Mouse (Mus musculus) liver, embryonic 14.5 days (tissue): ENCODE results near the gene Tmem29. TPM values are rescaled to one million over a fixed set of nuclear protein-coding genes. Genes with fewer than 3 reads are reported as not detected.
A peak's percentile ranks its signal among the peaks of the same experiment; 100 is the strongest.
"Not testable (repeated sequence)": the region's sequence is repeated elsewhere in the genome, so short reads cannot be mapped to it uniquely, and the experiment has no call there.

Experiments
- ATAC-seq: fragments of 200-750 bp; cut with Nextera tagmentation; 2 replicates; pipeline ENCODE4 v1.8.0; 2017; ENCODE audit warnings: moderate number of reproducible peaks, mild to moderate bottlenecking, moderate library complexity; ENCODE audit not compliant: insufficient read depth
- DNase-seq, 3 experiments: peaks; one replicate each; pipeline ENCODE4 v3.0.0-alpha.2; 2012 to 2013; ENCODE audit warnings: low read depth in 3 of 3, low spot score in 3 of 3
- H3K27ac ChIP-seq: fragments of 300-500 bp; sonication (generic); 2 replicates; pipeline ENCODE4 v1.5.1; 2014; ENCODE audit warnings: moderate library complexity, mild to moderate bottlenecking, control low read depth, inconsistent platforms
- H3K27me3 ChIP-seq: fragments of 300-500 bp; sonication (generic); 2 replicates; pipeline ENCODE4 v1.6.1; 2014; ENCODE audit warnings: mild to moderate bottlenecking, low read length, moderate library complexity; ENCODE audit not compliant: control insufficient read depth, insufficient read depth
- H3K36me3 ChIP-seq: fragments of 300-500 bp; sonication (generic); replicated peaks from 2 replicates; pipeline ENCODE4 v1.6.1; 2014; ENCODE audit warnings: low read depth; ENCODE audit not compliant: control insufficient read depth, insufficient read depth
- H3K4me1 ChIP-seq, 2 experiments: fragments of 200-500 bp in 1 of 2; fragments of 300-500 bp in 1 of 2; sonication (generic) in 1 of 2; replicated peaks; 2 replicates each; pipeline ENCODE4 v1.6.1; 2012 to 2014; ENCODE audit warnings: antibody characterized with exemption in 1 of 2, inconsistent platforms in 1 of 2, low read length in 1 of 2; ENCODE audit not compliant: control insufficient read depth in 2 of 2, insufficient read depth in 2 of 2
- H3K4me2 ChIP-seq: fragments of 300-500 bp; sonication (generic); 2 replicates; pipeline ENCODE4 v1.6.1; 2014; ENCODE audit warnings: low read depth, mild to moderate bottlenecking, control low read depth, moderate library complexity
- H3K4me3 ChIP-seq, 2 experiments: fragments of 200-500 bp in 1 of 2; fragments of 300-500 bp in 1 of 2; sonication (generic) in 1 of 2; 2 replicates each; pipeline ENCODE4 v1.5.1; 2012 to 2014; ENCODE audit warnings: low read depth in 2 of 2, low read length in 2 of 2, mild to moderate bottlenecking in 2 of 2, control low read depth in 1 of 2, inconsistent platforms in 1 of 2, moderate library complexity in 1 of 2; ENCODE audit not compliant: insufficient read depth in 1 of 2
- H3K9ac ChIP-seq: fragments of 300-500 bp; sonication (generic); replicated peaks from 2 replicates; pipeline ENCODE4 v1.6.1; 2014; ENCODE audit warnings: mild to moderate bottlenecking, control low read depth, moderate library complexity
- H3K9me3 ChIP-seq: fragments of 300-500 bp; sonication (generic); 2 replicates; pipeline ENCODE4 v1.6.1; 2016; ENCODE audit warnings: low read length, mixed read lengths; ENCODE audit not compliant: control insufficient read depth
- CTCF ChIP-seq: IDR thresholded peaks from 2 replicates; pipeline ENCODE4 v1.5.1; 2016; ENCODE audit warnings: antibody characterized with exemption, low read depth, control low read depth
- EP300 ChIP-seq: IDR thresholded peaks from 2 replicates; pipeline ENCODE4 v1.6.1; 2016; ENCODE audit warnings: antibody characterized with exemption, low read depth
- WGBS: fragments of 180-500 bp; shearing (Covaris S2); extraction: QIAGEN DNeasy Blood & Tissue Kit; methylation state at CpG from one replicate; pipeline ENCODE4 v1.1.7; 2014; ENCODE audit not compliant: insufficient replicate concordance; 5-methylcytosine and 5-hydroxymethylcytosine counted together
- polyA plus RNA-seq, 2 experiments: library from polyadenylated mRNA; depleted of rRNA in 1 of 2; stranded (reverse) in 1 of 2; unstranded in 1 of 2; fragments of >200 nt; fragmentation: Nextera tagmentation in 1 of 2; extraction: Ambion mirVana in 1 of 2; gene quantifications; 2 replicates each; pipeline versions ENCODE4 v1.2.1 to v1.2.3; 2012 to 2014

Gene Tmem29
- polyA plus RNA-seq (2012; rRNA removed) (4.9 and 10.1 TPM in 2 replicates), polyA plus RNA-seq (2014; fragmentation: Nextera tagmentation; extraction: Ambion mirVana) (14.8 and 15.7 TPM in 2 replicates)

DNA sequence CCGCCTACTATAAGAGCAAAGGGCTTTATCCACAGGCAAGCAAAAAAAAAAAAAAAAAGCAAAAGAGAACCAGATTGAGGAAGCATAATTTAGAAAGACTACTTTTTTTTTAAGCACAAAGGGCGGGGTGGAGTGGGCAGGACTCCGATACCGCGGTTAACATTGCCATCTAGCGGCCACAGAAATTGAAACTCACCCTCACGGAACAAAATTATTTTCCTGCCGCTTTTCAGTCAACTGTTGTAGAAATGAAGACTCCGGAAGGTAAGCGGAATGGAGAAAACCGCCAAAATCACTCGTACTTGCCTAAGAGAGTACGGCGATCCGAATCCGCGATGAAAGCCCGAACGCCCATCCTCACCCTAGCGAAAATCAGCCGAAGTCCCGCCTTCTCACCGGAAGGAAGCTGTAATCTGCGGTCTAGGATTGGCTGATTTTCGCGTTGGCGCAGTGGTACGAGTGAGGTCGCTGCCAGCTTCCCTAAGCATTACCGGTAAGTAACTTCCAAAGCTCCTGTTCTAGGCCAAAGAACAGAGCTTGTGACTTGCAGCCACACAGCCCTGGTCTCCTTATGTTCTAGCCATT lies at the start of gene Tmem29:
Tmem29 (minus strand) TSS at position 389 of the 585 bp plus-strand sequence.
- no peaks in the 10 kb centered on the region for H3K9me3 ChIP-seq
- H3K4me3 ChIP-seq = peak within 1 kb of the TSS; percentile 62 to 89
- peak within 1 kb of the TSS; percentile 67 for H3K4me2 ChIP-seq
- peak; percentile 76 to 81 (median 79) for DNase-seq
- H3K27me3 ChIP-seq = no peaks in the 10 kb centered on the region
- no peak within 1 kb of the TSS; the same call in none of the 2 replicates for H3K27ac ChIP-seq
- peak; percentile 66 for TF ChIP-seq CTCF
- TF ChIP-seq EP300 = peak; percentile 58
- WGBS = 2% methylated on average over 30 of the region's 30 CpGs
- ATAC-seq = peak; percentile 98
- H3K36me3 ChIP-seq = no peaks in the 10 kb centered on the region
- peak within 1 kb of the TSS; percentile 48 for H3K9ac ChIP-seq
- H3K4me1 ChIP-seq = peaks cover 0 to 7% of the 10 kb centered on the region in 2 experiments; a peak in 3 of 4 replicates

DNA sequence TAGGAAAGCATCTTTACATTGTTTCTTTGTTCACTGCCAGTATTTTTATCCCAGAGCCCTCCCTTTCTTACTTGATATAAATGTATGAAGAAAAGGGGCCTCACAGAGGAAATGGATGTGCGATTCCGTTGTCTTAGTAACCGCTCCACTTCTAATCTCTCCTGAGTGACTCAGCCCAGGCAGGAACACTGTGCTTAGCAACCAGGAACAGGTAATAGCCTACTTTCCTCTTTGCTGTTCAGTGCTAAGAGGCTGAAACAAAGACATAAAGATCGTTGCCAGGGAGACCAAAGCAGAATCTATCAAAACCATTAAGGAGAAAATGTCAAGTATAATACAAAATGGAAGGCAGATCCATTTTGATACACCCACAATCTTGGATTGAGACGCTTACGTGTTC lies 49.7 kb upstream of the Tmem29 start:
- no peaks in the 10 kb centered on the region for H3K36me3 ChIP-seq
- WGBS = 66% methylated on average over 6 of the region's 6 CpGs

DNA sequence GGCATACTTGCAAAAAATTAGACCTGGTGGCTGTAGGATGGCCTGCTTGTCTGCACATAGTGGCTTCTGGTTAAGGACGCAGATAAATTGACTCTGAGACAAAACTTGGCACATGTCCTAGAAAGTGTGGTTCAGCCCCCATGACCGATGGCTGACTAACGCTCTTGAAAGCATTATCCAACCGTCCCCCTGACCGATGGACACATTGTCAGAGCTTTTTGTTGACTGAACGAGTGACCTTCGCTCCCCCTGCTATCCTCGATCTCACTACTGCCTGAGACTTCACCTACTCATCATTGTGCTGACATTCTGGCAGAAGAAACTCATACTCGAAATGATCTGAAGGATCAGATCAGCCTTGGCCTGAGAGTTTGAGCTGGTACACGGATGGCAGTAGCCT lies 28.9 kb upstream of the Tmem29 start:
- 38% methylated on average over 2 of the region's 10 CpGs for WGBS

More for the DNA sequence above, 49.7 kb upstream of the Tmem29 start:
- Histone ChIP-seq H3K27me3 (no peaks in the 10 kb centered on the region), H3K9ac (no peak overlapping the region), H3K9me3 (no peaks in the 10 kb centered on the region), H3K27ac (no peak overlapping the region), H3K4me2 (no peak overlapping the region), H3K4me1 (peaks cover 4 to 15% of the 10 kb centered on the region in 2 experiments), H3K4me3 (no peak overlapping the region)
- TF ChIP-seq EP300 = no peak
- TF ChIP-seq CTCF = no peak
- ATAC-seq = no peak
- no peak for DNase-seq

DNA sequence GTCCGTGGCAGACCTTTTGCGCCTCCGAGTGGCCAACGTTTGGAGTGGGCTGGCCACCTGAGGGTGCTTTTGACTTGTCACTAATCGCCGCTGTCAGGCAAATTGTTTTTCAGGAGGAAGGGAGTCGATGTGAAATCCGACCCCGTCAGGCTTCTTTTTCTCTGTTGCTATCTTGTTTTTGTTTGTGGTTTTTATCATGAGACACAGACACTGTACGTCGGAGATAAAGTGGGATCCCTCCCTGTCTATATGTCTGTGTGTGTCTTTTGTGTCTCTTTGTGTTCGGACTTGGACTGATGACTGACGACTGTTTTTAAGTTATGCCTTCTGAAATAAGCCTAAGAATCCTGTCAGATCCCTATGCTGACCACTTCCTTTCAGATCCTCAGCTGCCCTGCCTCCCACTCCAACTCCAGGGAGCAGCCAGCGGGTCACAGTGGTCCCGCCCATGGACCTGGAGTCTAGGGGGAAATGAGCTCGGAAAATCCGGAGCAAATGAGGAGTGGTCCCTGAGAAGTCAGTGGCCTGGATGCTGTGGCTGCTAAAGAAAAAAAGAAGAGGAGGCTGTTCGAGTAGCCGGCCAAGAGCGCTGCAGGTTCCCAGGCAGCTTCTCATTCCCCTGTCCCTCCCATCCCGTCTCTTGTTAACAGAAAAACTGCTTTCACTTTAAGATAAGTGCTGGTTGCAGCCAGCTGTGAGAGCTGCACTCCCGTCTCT lies 27.5 kb upstream of the Tmem29 start:
- not testable (repeated sequence) for H3K27me3 ChIP-seq, H3K36me3 ChIP-seq, H3K9ac ChIP-seq, H3K4me1 ChIP-seq, H3K27ac ChIP-seq, ATAC-seq, DNase-seq, H3K9me3 ChIP-seq
- Histone ChIP-seq H3K4me3 (peak overlapping the region in 1 of 2 experiments; percentile 33; a peak in 1 of 4 replicates), H3K4me2 (peak overlapping the region; percentile 43)
- 31% methylated on average over 7 of the region's 22 CpGs for WGBS

More for the DNA sequence above, 28.9 kb upstream of the Tmem29 start:
- H3K4me1 ChIP-seq, DNase-seq, H3K27ac ChIP-seq, ATAC-seq, H3K4me2 ChIP-seq, H3K9ac ChIP-seq, H3K9me3 ChIP-seq, H3K4me3 ChIP-seq, H3K36me3 ChIP-seq, H3K27me3 ChIP-seq: not testable (repeated sequence)
